21 mouse cellular contexts compared by ENCODE assay signal in genomic region chr13:51677630-51678185, GRCm38 (mm10). TPM values are rescaled to one million over a fixed set of nuclear protein-coding genes. Genes with fewer than 3 reads are reported as not detected.
DNase-seq lines count a peak whose midpoint lies in the region; ATAC-seq and TF ChIP-seq lines count a peak whose summit lies in the region.
"Had no signal": no experiment of that assay in that cellular context is flagged by ENCODE, and none has a peak within 500 bp of the region (broad histone marks: within the 10 kb centered on the region; RNA-seq: fewer than 3 reads in every experiment).

No protein-coding gene starts in this region.

- DNase-seq in layer of hippocampus, adult 2 months (ENCODE audit: low spot score in 2 of 2) = no peak
- DNase-seq in layer of hippocampus, adult 8-10 months (ENCODE audit: low spot score in 2 of 2) = no peak
- peak; percentile 66 for DNase-seq in c-Kit-positive CD71-positive TER-119-negative erythroid progenitor cells, embryonic 14.5 days (ENCODE audit: low read depth)
- peak; percentile 53 for DNase-seq in liver, embryonic 13.5 days
- no peak for DNase-seq in ovary, postnatal 36 days (ENCODE audit: low spot score)
- DNase-seq in natural killer cell, adult 2 months (ENCODE audit: low spot score in 2 of 2) = no peak
- DNase-seq: adrenal gland, postnatal 25 days; cerebellum, adult 2 months; gastrocnemius, postnatal 25 days; heart, adult 2 months; kidney, adult 18-20 months; kidney, postnatal 14 days; left cerebral cortex, postnatal 4 days; lung, postnatal 14 days; thymus, adult 18-20 months; thymus, postnatal 4 days had no signal

- TF ChIP-seq CTCF in layer of hippocampus, adult 2 months (conservative IDR thresholded peaks at IDR 0.05) = no peak

- H3K4me1 ChIP-seq in liver, embryonic 13.5 days (replicated peaks) = peaks cover 40% of the 10 kb centered on the region
- H3K4me1 ChIP-seq in stomach, embryonic 15.5 days = no peaks in the 10 kb centered on the region
- H3K4me1 ChIP-seq: embryonic facial prominence, embryonic 10.5 days; forebrain, embryonic 13.5 days; hindbrain, embryonic 10.5 days had no signal

- H3K4me3 ChIP-seq in layer of hippocampus, adult 2 months = no peak overlapping the region
- no peak overlapping the region for H3K4me3 ChIP-seq in liver, embryonic 13.5 days (replicated peaks)
- H3K4me3 ChIP-seq in stomach, embryonic 15.5 days (replicated peaks) = no peak overlapping the region
- H3K4me3 ChIP-seq: embryonic facial prominence, embryonic 10.5 days; forebrain, embryonic 13.5 days; heart, adult 2 months; hindbrain, embryonic 10.5 days had no signal

- peak overlapping the region; percentile 41 for H3K4me2 ChIP-seq in liver, embryonic 13.5 days
- no peak overlapping the region for H3K4me2 ChIP-seq in stomach, embryonic 15.5 days
- H3K4me2 ChIP-seq: forebrain, embryonic 13.5 days had no signal

- H3K27me3 ChIP-seq in liver, embryonic 13.5 days = no peaks in the 10 kb centered on the region
- no peaks in the 10 kb centered on the region for H3K27me3 ChIP-seq in stomach, embryonic 15.5 days (replicated peaks)
- H3K27me3 ChIP-seq: forebrain, embryonic 13.5 days had no signal

- no peaks in the 10 kb centered on the region for H3K9me3 ChIP-seq in liver, embryonic 13.5 days (replicated peaks)
- H3K9me3 ChIP-seq in stomach, embryonic 15.5 days = no peaks in the 10 kb centered on the region
- H3K9me3 ChIP-seq: embryonic facial prominence, embryonic 10.5 days; forebrain, embryonic 13.5 days; hindbrain, embryonic 10.5 days had no signal

- peaks cover 98% of the 10 kb centered on the region for H3K36me3 ChIP-seq in liver, embryonic 13.5 days
- peaks cover 84% of the 10 kb centered on the region for H3K36me3 ChIP-seq in stomach, embryonic 15.5 days

- ATAC-seq in liver, embryonic 13.5 days (ENCODE audit: low read depth) = peak; percentile 90
- peak; percentile 45; the same call in 1 of the 2 replicates for ATAC-seq in stomach, embryonic 15.5 days (ENCODE audit: insufficient read depth, low FRiP score, low read depth)
- ATAC-seq: forebrain, embryonic 13.5 days; midbrain, embryonic 16.5 days had no signal

- H3K27ac ChIP-seq in layer of hippocampus, adult 2 months = peak overlapping the region; percentile 50; the same call in 1 of the 2 replicates
- H3K27ac ChIP-seq in liver, embryonic 13.5 days = peak overlapping the region; percentile 74
- no peak overlapping the region for H3K27ac ChIP-seq in stomach, embryonic 15.5 days
- H3K27ac ChIP-seq: embryonic facial prominence, embryonic 10.5 days; forebrain, embryonic 13.5 days; heart, adult 2 months; hindbrain, embryonic 10.5 days had no signal

- 31% methylated on average over 7 of the region's 7 CpGs for WGBS in liver, embryonic 13.5 days (ENCODE audit: insufficient replicate concordance)
- WGBS in stomach, embryonic 15.5 days = 87% methylated on average over 7 of the region's 7 CpGs

- peak overlapping the region; percentile 47 for H3K9ac ChIP-seq in liver, embryonic 13.5 days
- no peak overlapping the region for H3K9ac ChIP-seq in stomach, embryonic 15.5 days
- H3K9ac ChIP-seq: forebrain, embryonic 13.5 days had no signal

RNA-seq across cellular contexts. Expression of gene Secisbp2, which starts 26.2 kb away (rescaled TPM):
- total RNA-seq in layer of hippocampus, adult 2 months (2021) = 10 to 100 TPM; 22.5 to 22.9 TPM
- 10 to 100 TPM; 18.9 to 21.5 (median 21.0) TPM for total RNA-seq in layer of hippocampus, adult 8-10 months (2022)
- polyA plus RNA-seq in liver, embryonic 13.5 days (2015; fragmentation: Nextera tagmentation; extraction: Ambion mirVana) = 21.0 and 22.2 TPM in 2 replicates
- polyA plus RNA-seq in stomach, embryonic 15.5 days (2015; fragmentation: Nextera tagmentation; extraction: Ambion mirVana) = 27.1 and 27.3 TPM in 2 replicates

RNA-seq across cellular contexts. Expression of gene Cks2, which starts 32.7 kb away (rescaled TPM):
- 1 to 10 TPM; 1.9 to 2.8 TPM for total RNA-seq in layer of hippocampus, adult 2 months (2021)
- total RNA-seq in layer of hippocampus, adult 8-10 months (2022) = 1 to 10 TPM; 2.0 to 3.3 (median 2.2) TPM
- polyA plus RNA-seq in liver, embryonic 13.5 days (2015; fragmentation: Nextera tagmentation; extraction: Ambion mirVana) = 433 and 444 TPM in 2 replicates
- polyA plus RNA-seq in stomach, embryonic 15.5 days (2015; fragmentation: Nextera tagmentation; extraction: Ambion mirVana) = 304 and 342 TPM in 2 replicates

Comparison
In these comparisons a context has a peak if more than half of its experiments do, and no peak if none do; other contexts are left out.
1. DNase-seq: peak in c-Kit-positive CD71-positive TER-119-negative erythroid progenitor cells, embryonic 14.5 days (single experiment) and liver, embryonic 13.5 days (single experiment); none in layer of hippocampus, adult 2 months (0 of 2), layer of hippocampus, adult 8-10 months (0 of 2), ovary, postnatal 36 days (single experiment) and natural killer cell, adult 2 months (0 of 2).